Mouse (Mus musculus) E14TG2a.4 (cell line): ENCODE data around the gene Tshz3.

Source experiments
- CTCF ChIP-seq: conservative IDR thresholded peaks from 2 replicates; pipeline ENCODE4 v1.5.1; 2014; ENCODE audit warnings: low read length
- NANOG ChIP-seq: IDR thresholded peaks from 2 replicates; pipeline ENCODE4 v1.6.1; 2014; ENCODE audit warnings: borderline replicate concordance, low read length, mixed read lengths
- POU5F1 ChIP-seq: IDR thresholded peaks from 2 replicates; pipeline ENCODE4 v1.6.1; 2014; ENCODE audit warnings: low read length, borderline replicate concordance

GRCm38 (mm10) chr7:36697856-36698588, at the start of gene Tshz3:
- TF ChIP-seq CTCF, result no peak
- TF ChIP-seq NANOG, result no peak
- no peak for TF ChIP-seq POU5F1
